1 mouse cellular context compared by ENCODE assay signal in genomic region chr15:10981377-10982063, GRCm38 (mm10).
TF ChIP-seq lines count a peak whose summit lies in the region.

TSS of gene Amacr (plus strand) at chr15:10981756.

TF ChIP-seq in CH12.LX, 34 proteins besides CTCF, POLR2A, EP300 and RAD21 (continued from another document):
- TF ChIP-seq MAZ (IDR thresholded peaks at IDR 0.05; ENCODE audit: low read depth, low read length) (no peak), ELF1 (IDR thresholded peaks at IDR 0.05; ENCODE audit: low read depth, low read length) (peak; percentile 56; the same call in 1 of the 2 replicates), CHD1 (IDR thresholded peaks at IDR 0.05; ENCODE audit: low read depth, low read length) (no peak), MAFK (IDR thresholded peaks at IDR 0.05; ENCODE audit: insufficient replicate concordance, low read length) (no peak), ZNF384 (IDR thresholded peaks at IDR 0.05; ENCODE audit: low read depth, low read length) (no peak), GABPA (IDR thresholded peaks at IDR 0.05; ENCODE audit: insufficient replicate concordance, low read depth, low read length) (no peak), NRF1 (IDR thresholded peaks at IDR 0.05; ENCODE audit: low read depth, low read length) (peak; percentile 81), ZMIZ1 (IDR thresholded peaks at IDR 0.05; ENCODE audit: low read depth, low read length) (peak; percentile 95)
TF ChIP-seq in CH12.LX: peak in this region for 17.
